Mouse (Mus musculus): Measurements from ENCODE around the gene Cd3e.
"Not testable (repeated sequence)": the region's sequence is repeated elsewhere in the genome, so short reads cannot be mapped to it uniquely, and the experiment has no call there.

The Cd3e gene

DNA sequence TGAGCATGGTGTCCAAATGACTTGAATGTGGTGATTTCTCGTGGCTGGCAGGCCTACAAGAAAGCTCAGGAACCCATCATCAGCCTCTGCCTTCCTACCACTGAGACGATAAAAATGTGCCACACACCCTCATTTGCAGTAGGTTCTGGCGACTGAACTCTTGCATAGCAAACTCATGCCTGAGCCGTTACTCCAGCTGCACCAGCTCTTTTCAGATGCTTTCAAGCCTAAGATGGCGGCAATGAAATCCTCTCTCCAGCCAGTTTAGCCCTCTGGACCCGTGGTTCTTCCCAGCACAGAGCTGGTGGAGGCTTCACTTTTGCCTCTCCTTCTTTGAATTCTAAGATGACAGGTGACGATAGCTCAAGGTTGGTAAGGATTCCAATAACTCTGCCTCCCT, 29.6 kb downstream of the Cd3e start:
- peak; percentile 52 to 54 for DNase-seq (ENCODE audit: low spot score in 2 of 2)

DNA sequence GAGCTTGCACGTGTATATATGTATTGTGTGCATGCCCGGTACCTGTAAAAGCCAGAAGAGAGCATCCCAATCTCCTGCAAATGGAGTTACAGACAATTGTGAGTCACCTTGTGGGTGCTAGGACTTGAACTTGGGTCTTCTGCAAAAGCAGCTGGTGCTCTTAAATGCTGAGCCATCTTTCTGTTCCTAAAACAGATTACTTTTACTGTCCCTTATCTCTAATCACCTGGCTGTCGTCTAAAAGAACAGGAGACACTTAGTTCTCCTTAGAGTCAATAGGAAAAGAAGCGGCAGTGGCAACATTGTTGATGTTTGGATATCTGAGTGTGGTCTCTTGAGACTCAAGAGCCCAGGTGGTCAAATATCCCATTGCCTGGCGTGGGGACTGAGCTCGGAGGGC, 31.6 kb downstream of the Cd3e start:
- DNase-seq (ENCODE audit: low spot score in 2 of 2): no peak

DNA sequence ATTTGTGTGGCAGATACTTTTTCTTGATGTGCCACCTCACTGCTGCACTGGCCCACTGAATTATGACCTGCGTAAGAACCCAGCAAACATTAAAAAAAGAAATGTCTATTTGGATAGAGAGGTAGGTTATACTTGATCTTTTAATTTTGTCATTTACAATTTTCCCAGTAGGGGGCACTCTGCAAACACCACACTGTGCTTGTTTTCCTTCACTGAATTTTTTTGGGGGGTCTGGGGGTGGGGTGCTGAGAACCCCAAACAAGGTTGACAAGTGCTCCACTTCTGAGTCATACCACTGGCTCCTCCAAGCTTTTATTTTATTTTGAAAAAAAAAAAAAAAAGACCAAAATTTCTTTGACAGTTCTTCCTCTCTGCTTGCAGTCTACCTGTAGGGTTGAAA, 40.0 kb downstream of the Cd3e start:
- DNase-seq (ENCODE audit: low spot score in 2 of 2): peak in 1 of 2 experiments; percentile 60

DNA sequence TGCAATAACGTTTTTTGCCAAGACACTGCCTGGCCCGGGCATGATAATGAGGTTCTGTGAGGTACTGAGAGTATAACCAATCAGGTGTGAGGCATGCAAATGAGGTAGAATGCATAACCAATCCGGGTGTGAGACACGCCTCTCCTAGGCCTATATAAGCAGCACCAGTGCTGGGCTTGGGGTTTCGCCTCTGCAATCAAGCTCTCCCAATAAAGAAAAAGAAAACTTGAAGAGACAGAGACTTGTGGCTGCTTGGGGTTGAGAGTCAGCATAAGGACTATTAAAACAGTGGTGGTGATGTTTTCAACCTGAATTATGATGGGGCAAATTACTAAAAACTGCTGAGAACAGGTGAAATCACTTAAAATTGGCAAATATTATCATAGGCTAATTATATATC, 41.7 kb downstream of the Cd3e start:
- not testable (repeated sequence) for DNase-seq (ENCODE audit: low spot score in 2 of 2)

DNA sequence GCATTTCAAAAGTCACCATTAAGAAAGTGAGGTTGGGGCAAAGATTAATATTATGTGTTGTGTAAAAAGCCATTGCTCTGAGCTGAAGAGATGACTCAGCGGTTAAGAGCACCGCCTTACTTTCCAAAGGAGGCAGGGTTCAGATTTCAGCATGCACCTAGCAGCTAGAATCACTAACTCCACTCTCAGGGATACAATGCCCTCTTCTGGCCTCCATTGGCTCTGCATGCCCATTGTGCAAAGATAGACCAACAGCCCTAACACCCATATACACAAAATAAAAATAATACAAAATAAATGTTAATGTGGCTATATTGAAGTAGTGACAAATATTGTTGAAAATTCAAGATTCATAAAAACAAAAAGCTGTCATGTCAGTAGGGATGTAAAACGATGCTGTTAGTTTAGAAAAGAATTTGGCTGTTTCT, 42.6 kb downstream of the Cd3e start:
- peak; percentile 79 to 85 for DNase-seq (ENCODE audit: low spot score in 2 of 2)

DNA sequence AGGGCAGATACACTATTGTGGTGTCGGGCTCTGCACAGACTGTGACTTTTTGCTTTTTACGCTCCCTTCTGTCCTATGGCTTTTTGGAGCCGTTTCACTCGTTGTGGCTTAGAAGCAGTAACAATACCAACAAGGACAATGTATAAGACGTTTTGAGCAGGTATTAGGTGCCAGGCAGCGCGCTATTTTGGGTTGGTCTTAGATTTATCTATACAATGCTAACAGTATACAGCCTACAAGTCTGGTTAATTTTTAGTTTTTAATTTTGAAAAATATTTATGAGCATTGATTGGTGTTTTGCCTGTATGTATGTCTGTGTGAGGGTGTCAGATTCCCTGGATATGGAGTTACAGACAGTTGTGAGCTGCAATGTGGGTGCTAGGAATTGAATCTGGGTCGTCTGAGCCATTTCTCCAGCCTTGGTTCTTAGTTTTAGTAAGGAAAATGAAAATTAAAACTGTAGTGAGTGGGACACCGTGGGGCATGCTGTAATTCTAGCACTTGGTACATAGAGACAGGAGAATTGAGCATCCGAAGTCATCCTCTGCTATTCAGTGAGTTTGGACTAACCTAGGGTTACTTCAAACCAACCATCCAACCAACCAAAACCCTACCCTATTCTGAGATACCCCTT, 43.5 kb downstream of the Cd3e start:
- DNase-seq (ENCODE audit: low spot score in 2 of 2): no peak

DNA sequence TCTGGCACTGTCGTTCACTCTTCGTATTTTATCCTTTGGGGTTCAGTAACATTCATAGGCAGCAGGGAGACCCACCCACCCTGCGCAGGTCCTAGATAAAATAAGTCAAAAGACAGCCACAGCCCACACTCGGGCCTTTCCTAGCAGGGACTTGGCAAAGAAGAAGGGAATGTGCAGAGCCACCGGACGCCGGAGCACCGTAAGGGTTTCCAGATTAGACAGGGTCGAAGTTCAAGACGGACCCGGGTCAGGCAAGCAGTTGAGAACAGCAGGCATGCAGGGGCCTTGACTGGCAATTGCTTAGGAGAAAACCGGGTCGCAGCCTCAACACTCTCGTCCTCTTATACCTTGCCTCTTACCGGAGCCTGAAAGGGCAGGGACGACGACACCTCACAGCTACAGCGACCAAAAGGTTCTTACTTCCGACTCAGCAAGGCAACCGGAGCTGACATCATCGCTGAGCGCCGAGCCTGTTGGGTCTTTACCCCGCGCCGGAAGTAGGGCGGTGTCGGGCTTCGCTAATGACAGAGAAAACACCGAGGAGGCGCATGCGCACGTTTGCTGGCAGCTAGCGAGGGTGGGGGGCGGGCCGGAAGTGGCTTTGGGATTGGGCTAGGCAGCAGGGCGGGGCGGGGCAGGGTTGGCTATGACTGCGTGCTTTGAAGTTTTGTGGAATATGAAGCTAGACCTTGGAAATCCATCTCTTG, 44.1 kb downstream of the Cd3e start, which contains the start of gene Ube4a:
Ube4a (minus strand) TSS at position 475 of the 707 bp plus-strand sequence.
- DNase-seq (ENCODE audit: low spot score in 2 of 2): peak; percentile 98 to 99

DNA sequence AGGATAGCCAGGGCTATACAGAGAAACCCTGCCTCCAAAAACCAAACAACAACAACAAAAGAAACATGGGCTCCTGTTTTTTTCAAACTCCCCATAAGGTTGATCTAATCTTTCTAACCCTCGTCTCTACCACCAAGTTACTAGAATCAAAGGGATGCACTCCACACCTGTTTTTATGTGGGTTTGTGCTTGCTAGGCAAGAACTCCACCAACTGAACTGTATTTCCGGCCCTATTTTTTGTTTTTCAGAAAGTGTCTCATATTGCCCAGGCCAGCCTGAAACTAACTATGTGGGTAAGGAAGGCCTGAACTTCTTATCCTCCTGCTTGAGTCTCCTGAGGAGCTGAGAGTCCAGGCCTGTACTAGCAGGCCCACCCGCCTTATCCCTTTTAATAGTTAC, 55.0 kb downstream of the Cd3e start:
- peak; percentile 32 to 57 for DNase-seq (ENCODE audit: low spot score in 2 of 2)

All from thymus, postnatal 10 days (tissue).